Mouse (Mus musculus) brain, adult 2 months (tissue): ENCODE measurements around the gene Defb46.
A peak's percentile ranks its signal among the peaks of the same experiment; 100 is the strongest.

ENCODE experiments used
- DNase-seq: peaks from one replicate; pipeline ENCODE4 v3.0.0; 2011; ENCODE audit warnings: low read depth, low spot score

Gene Defb46

GRCm38 (mm10) chr8:19239616-19240015 lies at the start of gene Defb46:
Gene Defb46, plus strand, starts transcription at chr8:19239916.
- no peak for DNase-seq

- DNase-seq = peak; percentile 11
Measured at GRCm38 (mm10) chr8:19225161-19225560, 14.6 kb upstream of the Defb46 start, which contains the start of gene Defb6. Gene Defb6, plus strand, starts transcription at chr8:19225478.

GRCm38 (mm10) chr8:19238101-19238500 lies 1.6 kb upstream of the Defb46 start:
- DNase-seq = no peak

GRCm38 (mm10) chr8:19247280-19247679 lies 7.6 kb downstream of the Defb46 start, which contains the start of gene Defb5:
Gene Defb5, plus strand, starts transcription at chr8:19247580.
- no peak for DNase-seq

- no peak for DNase-seq
Measured at GRCm38 (mm10) chr8:19258136-19258535, 18.4 kb downstream of the Defb46 start.

- DNase-seq = no peak
Measured at GRCm38 (mm10) chr8:19259667-19260066, 20.0 kb downstream of the Defb46 start.
